Mouse (Mus musculus) layer of hippocampus, adult 9-10 months (tissue): Measurements from ENCODE around the gene Ambn.
"Not testable (repeated sequence)": the region's sequence is repeated elsewhere in the genome, so short reads cannot be mapped to it uniquely, and the experiment has no call there.

Experiments
- DNase-seq: peaks from one replicate; pipeline ENCODE4 v3.0.0; 2022; ENCODE audit warnings: low spot score

The Ambn gene

DNA sequence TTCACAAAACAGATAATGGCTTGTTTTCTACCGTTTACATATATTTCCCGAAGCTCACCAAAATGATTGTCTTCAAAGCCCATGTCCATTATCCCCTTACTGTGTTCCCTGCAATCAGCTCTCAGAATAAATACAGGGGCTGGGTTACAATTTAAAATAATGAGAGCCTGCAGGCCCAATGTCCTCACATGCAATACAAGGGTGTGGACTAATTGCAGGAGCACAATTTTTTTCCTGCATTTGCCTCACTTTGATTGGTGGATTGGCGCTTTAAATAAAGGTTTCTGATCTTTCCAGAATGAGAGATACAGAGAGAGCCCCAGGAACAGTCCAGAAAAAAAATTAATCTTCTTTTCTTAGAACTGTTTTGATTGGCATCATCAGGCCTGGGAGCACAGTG lies at the start of gene Ambn:
Ambn (plus strand) TSS at position 301 of the 400 bp plus-strand sequence.
- no peak for DNase-seq

DNA sequence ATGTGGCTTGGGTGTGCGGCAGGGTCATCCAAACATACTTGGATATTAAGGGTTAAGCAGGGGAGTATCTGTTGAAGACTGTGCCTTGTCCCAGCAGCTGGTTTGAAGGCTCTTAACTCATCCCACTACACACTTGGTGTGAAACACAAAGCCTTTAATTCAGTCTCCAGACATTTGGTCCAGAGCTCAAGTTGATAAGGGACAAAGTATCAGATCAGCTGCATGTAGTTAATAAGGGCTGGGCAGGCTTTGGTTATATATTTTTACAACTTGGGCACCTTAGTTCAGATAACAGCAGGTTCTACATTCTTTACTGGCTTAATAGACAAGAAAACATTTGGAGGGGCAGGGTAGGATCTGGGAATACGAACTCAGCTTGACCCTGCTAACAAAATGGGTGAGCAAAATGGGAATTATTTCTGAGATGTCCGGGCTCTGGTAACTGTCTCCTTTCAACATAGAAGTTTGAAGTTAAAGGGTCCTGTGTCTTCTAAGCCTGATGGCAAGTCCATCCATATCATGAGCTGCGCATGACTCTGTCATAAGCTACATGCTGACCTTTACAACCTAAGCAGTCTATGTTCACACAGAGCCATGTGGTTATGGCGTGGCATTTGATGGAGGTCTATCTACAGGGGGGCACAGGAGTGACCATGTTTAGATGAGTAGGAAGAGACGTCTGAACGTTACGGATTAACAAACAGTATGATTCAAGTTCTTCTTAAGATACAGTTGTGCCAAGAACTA lies 35.3 kb upstream of the Ambn start:
- no peak for DNase-seq

- not testable (repeated sequence) for DNase-seq
Observed at GRCm38 (mm10) chr5:88424892-88425291, 30.9 kb upstream of the Ambn start.

DNA sequence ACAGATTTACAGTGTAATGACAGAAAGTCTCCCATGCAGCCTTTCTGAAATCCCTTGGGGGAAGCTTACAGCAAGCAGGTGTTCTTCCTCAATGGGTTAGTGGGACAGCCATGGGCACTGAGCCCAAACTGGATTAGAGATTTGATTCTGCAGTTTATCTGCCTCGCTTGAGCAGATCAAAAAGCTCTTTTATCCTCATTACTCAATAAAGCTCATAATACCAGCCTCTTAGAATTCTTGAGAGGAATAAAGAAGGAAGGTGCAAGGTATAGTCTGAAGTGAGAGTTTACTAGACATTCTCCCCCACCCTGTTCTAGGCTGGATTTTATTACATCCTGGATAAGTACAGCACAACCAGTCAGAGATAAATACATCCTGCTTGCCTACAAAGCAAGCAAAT lies 29.0 kb upstream of the Ambn start:
- no peak for DNase-seq

DNA sequence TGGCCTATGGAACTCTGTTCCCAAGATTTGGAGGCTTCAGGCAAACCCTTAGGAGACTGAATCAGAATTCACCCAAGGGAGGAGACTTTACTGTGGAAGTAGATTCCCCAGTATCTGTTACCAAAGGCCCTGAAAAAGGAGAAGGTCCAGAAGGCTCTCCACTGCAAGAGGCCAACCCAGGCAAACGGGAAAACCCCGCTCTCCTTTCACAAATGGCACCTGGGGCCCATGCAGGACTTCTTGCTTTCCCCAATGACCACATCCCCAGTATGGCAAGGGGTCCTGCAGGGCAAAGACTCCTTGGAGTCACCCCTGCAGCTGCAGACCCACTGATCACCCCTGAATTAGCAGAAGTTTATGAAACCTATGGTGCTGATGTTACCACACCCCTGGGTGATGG lies 11.7 kb downstream of the Ambn start:
- no peak for DNase-seq

- no peak for DNase-seq
Observed at GRCm38 (mm10) chr5:88468807-88469704, 13.3 kb downstream of the Ambn start.

GRCm38 (mm10) chr5:88487675-88488074 lies 31.9 kb downstream of the Ambn start, which contains the start of gene Enam:
Gene Enam (plus strand): TSS chr5:88487975.
- no peak for DNase-seq

DNA sequence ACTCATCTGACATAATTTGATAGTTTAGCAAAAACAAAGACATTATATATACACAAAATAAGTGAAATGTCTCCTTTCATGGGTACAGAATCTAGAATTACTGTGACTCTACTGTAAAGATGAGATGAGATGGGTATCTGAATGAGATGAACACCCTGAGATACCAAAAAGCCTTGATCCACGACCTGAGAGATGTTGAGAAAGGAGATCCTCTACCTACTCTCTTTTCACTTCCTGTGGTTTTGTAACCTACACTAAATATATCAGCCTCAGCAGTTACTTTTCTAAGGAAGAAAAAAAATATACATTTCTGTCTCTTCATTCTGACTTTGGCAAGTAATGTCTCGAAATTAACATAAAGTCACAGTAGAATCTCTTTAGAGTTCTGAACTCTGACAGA lies 33.2 kb downstream of the Ambn start:
- no peak for DNase-seq

GRCm38 (mm10) chr5:88491111-88491510 lies 35.3 kb downstream of the Ambn start:
- no peak for DNase-seq

DNA sequence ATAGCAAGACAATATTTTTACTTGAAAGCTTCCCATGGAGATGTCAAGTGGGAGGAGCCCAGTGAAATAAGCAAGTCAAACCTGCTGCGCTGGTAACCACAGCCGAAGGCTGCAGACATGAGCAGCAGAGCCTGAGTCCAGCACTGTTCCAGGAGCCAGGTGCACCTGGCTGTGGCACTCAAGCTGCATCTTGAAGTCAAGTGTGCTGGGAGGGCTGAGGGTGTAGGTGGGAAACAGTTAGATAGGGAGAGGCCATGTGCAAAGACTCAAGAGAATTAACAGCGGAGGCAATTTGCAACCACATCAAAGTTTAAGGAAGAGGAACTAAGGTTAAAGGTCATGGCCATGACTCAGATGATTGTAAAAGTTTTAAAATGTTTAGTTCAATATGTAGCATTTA lies 44.0 kb downstream of the Ambn start:
- no peak for DNase-seq

DNA sequence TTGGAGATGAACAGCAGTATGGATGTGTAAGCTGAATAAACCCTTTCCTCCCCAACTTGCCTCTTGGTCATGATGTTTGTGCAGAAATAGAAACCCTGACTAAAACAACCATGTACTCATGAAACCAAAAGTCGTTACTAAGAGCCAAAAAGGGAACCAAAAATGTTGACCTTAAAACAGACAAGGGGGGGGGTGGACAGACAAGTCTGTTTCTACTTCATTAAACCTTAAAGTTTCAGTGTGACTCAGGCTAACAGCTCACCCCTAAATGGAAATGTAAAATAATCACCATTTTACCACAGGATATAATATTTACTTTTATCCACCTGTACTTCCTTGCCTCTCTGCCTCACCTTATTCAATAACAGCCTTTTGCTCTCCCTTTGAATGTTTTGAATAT lies 52.8 kb downstream of the Ambn start:
- no peak for DNase-seq

GRCm38 (mm10) chr5:88508990-88509389 lies 53.2 kb downstream of the Ambn start:
- no peak for DNase-seq
